Mouse (Mus musculus): ENCODE data around the gene Gm10715. TPM values are rescaled to one million over a fixed set of nuclear protein-coding genes. Genes with fewer than 3 reads are reported as not detected.
A peak's percentile ranks its signal among the peaks of the same experiment; 100 is the strongest.
"Not testable (repeated sequence)": the region's sequence is repeated elsewhere in the genome, so short reads cannot be mapped to it uniquely, and the experiment has no call there.

Gm10715 gene
- polyA plus RNA-seq (2012; rRNA removed) = not detected in 2 replicates

DNA sequence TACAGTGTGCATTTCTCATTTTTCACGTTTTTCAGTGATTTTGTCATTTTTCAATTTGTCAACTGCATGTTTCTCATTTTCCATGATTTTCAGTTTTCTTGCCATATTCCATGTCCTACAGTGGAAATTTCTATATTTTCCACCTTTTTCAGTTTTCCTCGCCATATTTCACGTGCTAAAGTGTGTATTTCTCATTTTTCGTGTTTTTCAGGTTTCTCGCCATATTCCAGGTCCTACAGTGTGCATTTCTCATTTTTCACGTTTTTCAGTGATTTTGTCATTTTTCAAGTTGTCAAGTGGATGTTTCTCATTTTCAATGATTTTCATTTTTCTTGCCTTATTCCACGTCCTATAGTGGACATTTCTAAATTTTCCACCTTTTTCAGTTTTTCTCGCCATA is at the start of gene Gm10715:
Gm10715 (plus strand) TSS at position 301 of the 400 bp plus-strand sequence.
- 81% methylated on average over 8 of the region's 8 CpGs for WGBS
- DNase-seq (ENCODE audit: low read depth, low spot score) = not testable (repeated sequence)

DNA sequence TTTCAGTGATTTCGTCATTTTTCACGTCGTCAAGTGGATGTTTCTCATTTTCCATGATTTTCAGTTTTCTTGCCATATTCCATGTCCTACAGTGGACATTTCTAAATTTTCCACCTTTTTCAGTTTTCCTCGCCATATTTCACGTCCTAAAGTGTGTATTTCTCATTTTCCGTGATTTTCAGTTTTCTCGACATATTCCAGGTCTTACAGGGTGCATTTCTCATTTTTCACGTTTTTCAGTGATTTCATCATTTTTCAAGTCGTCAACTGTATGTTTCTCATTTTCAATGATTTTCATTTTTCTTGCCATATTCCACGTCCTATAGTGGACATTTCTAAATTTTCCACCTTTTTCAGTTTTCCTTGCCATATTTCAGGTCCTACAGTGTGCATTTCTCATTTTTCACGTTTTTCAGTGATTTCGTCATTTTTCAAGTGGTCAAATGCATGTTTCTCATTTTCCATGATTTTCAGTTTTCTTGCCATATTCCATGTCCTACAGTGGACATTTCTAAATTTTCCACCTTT is 36.2 kb upstream of the Gm10715 start, which contains the start of gene Gm10722:
Gm10722 (plus strand) TSS at position 478 of the 528 bp plus-strand sequence.
- WGBS = 75% methylated on average over 12 of the region's 12 CpGs
- DNase-seq (ENCODE audit: low read depth, low spot score) = peak; percentile 19

DNA sequence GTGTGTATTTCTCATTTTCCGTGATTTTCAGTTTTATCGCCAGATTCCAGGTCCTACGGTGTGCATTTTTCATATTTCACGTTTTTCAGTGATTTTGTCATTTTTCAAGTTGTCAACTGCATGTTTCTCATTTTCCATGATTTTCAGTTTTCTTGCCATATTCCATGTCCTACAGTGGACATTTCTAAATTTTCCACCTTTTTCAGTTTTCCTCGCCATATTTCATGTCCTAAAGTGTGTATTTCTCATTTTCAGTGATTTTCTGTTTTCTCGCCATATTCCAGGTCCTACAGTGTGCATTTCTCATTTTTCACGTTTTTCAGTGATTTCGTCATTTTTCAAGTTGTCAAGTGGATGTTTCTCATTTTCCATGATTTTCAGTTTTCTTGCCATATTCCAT is 35.7 kb upstream of the Gm10715 start:
- not testable (repeated sequence) for DNase-seq (ENCODE audit: low read depth, low spot score)
- WGBS = 66% methylated on average over 8 of the region's 8 CpGs

DNA sequence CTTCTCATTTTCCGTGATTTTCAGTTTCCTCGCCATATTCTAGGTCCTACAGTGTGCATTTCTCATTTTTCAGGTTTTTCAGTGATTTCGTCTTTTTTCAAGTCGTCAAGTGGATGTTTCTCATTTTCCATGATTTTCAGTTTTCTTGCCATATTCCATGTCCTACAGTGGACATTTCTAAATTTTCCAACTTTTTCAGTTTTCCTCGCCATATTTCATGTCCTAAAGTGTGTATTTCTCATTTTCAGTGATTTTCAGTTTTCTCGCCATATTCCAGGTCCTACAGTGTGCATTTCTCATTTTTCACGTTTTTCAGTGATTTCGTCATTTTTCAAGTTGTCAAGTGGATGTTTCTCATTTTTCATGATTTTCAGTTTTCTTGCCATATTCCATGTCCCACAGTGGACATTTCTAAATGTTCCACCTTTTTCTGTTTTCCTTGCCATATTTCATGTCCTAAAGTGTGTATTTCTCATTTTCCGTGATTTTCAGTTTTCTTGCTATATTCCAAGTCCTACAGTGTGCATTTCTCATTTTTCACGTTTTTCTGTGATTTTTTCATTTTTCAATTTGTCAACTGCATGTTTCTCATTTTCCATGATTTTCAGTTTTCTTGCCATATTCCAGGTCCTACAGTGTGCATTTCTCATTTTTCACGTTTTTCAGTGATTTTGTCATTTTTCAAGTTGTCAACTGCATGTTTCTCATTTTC is 34.6 kb upstream of the Gm10715 start:
- peak; percentile 1 for DNase-seq (ENCODE audit: low read depth, low spot score)

DNA sequence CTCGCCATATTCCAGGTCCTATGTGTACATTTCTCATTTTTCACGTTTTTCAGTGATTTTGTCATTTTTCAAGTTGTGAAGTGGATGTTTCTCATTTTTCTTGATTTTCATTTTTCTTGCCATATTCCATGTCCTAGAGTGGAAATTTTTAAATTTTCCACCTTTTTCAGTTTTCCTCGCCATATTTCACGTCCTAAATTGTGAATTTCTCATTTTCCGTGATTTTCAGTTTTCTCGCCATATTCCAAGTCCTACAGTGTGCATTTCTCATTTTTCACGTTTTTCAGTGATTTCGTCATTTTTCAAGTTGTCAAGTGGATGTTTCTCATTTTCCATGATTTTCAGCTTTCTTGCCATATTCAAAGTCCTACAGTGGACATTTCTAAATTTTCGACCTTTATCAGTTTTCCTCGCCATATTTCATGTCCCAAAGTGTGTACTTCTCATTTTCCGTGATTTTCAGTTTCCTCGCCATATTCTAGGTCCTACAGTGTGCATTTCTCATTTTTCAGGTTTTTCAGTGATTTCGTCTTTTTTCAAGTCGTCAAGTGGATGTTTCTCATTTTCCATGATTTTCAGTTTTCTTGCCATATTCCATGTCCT is 33.8 kb upstream of the Gm10715 start, which contains the start of gene Gm11168:
Gm11168 (plus strand) TSS at position 553 of the 603 bp plus-strand sequence.
- DNase-seq (ENCODE audit: low read depth, low spot score) = not testable (repeated sequence)
- 76% methylated on average over 6 of the region's 14 CpGs for WGBS

More for the DNA sequence above, 34.6 kb upstream of the Gm10715 start:
- 68% methylated on average over 9 of the region's 11 CpGs for WGBS

DNA sequence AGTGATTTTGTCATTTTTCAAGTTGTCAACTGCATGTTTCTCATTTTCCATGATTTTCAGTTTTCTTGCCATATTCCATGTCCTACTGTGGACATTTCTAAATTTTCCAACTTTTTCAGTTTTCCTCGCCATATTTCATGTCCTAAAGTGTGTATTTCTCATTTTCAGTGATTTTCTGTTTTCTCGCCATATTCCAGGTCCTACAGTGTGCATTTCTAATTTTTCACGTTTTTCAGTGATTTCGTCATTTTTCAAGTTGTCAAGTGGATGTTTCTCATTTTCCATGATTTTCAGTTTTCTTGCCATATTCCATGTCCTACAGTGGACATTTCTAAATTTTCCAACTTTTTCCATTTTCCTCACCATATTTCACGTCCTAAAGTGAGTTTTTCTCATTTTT is 30.5 kb upstream of the Gm10715 start:
- 85% methylated on average over 1 of the region's 5 CpGs for WGBS

DNA sequence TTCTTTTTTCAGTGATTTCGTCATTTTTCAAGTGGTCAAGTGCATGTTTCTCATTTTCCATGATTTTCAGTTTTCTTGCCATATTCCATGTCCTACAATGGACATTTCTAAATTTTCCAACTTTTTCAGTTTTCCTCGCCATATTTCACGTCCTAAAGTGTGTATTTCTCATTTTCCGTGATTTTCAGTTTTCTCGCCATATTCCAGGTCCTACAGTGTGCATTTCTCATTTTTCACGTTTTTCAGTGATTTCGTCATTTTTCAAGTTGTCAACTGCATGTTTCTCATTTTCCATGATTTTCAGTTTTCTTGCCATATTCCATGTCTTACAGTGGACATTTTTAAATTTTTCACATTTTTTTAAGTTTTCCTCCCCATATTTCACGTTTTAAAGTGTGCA is 30.0 kb upstream of the Gm10715 start:
- not testable (repeated sequence) for DNase-seq (ENCODE audit: low read depth, low spot score)
- WGBS = 73% methylated on average over 8 of the region's 8 CpGs

More for the DNA sequence above, 30.5 kb upstream of the Gm10715 start:
- DNase-seq (ENCODE audit: low read depth, low spot score) = not testable (repeated sequence)

DNA sequence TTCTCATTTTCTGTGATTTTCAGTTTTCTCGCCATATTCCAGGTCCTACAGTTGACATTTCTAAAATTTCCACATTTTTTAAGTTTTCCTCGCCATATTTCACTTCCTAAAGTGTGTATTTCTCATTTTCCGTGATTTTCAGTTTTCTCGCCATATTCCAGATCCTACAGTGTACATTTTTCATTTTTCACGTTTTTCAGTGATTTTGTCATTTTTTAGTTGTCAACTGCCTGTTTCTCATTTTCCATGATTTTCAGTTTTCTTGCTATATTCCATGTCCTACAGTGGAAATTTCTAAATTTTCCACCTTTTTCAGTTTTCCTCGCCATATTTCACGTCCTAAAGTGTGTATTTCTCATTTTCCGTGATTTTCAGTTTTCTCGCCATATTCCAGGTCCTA is 29.4 kb upstream of the Gm10715 start:
- WGBS = 81% methylated on average over 8 of the region's 9 CpGs
- DNase-seq (ENCODE audit: low read depth, low spot score) = peak; percentile 1

DNA sequence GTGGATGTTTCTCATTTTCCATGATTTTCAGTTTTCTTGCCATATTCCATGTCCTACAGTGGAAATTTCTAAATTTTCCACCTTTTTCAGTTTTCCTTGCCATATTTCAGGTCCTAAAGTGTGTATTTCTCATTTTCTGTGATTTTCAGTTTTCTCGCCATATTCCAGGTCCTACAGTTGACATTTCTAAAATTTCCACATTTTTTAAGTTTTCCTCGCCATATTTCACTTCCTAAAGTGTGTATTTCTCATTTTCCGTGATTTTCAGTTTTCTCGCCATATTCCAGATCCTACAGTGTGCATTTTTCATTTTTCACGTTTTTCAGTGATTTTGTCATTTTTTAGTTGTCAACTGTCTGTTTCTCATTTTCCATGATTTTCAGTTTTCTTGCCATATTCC is 27.3 kb upstream of the Gm10715 start:
- DNase-seq (ENCODE audit: low read depth, low spot score) = not testable (repeated sequence)
- WGBS = no CpG with 5 or more reads among the region's 5 CpGs

DNA sequence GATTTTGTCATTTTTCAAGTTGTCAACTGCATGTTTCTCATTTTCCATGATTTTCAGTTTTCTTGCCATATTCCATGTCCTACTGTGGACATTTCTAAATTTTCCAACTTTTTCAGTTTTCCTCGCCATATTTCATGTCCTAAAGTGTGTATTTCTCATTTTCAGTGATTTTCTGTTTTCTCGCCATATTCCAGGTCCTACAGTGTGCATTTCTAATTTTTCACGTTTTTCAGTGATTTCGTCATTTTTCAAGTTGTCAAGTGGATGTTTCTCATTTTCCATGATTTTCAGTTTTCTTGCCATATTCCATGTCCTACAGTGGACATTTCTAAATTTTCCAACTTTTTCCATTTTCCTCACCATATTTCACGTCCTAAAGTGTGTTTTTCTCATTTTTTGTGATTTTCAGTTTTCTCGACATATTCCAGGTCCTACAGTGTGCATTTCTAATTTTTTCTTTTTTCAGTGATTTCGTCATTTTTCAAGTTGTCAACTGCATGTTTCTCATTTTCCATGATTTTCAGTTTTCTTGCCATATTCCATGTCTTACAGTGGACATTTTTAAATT is 24.5 kb upstream of the Gm10715 start:
- WGBS = 81% methylated on average over 3 of the region's 7 CpGs
- DNase-seq (ENCODE audit: low read depth, low spot score) = not testable (repeated sequence)

DNA sequence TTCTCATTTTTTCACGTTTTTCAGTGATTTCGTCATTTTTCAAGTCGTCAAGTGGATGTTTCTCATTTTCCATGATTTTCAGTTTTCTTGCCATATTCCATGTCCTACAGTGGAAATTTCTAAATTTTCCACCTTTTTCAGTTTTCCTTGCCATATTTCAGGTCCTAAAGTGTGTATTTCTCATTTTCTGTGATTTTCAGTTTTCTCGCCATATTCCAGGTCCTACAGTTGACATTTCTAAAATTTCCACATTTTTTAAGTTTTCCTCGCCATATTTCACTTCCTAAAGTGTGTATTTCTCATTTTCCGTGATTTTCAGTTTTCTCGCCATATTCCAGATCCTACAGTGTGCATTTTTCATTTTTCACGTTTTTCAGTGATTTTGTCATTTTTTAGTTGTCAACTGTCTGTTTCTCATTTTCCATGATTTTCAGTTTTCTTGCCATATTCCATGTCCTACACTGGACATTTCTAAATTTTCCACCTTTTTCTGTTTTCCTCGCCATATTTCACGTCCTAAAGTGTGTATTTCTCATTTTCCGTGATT is 23.9 kb upstream of the Gm10715 start, which contains the start of gene Gm10721:
Gm10721 (plus strand) TSS at position 408 of the 547 bp plus-strand sequence.
- no CpG with 5 or more reads among the region's 11 CpGs for WGBS
- not testable (repeated sequence) for DNase-seq (ENCODE audit: low read depth, low spot score)

DNA sequence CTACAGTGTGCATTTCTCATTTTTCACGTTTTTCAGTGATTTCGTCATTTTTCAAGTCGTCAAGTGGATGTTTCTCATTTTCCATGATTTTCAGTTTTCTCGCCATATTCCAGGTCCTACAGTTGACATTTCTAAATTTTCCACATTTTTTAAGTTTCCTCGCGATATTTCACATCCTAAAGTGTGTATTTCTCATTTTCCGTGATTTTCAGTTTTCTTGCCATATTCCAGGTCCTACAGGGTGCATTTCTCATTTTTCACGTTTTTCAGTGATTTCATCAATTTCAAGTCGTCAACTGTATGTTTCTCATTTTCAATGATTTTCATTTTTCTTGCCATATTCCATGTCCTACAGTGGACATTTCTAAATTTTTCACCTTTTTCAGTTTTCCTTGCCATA is 21.3 kb upstream of the Gm10715 start, which contains the start of gene Gm10720:
Gm10720 (plus strand) TSS at position 301 of the 400 bp plus-strand sequence.
- DNase-seq (ENCODE audit: low read depth, low spot score) = not testable (repeated sequence)
- WGBS = 72% methylated on average over 5 of the region's 9 CpGs

DNA sequence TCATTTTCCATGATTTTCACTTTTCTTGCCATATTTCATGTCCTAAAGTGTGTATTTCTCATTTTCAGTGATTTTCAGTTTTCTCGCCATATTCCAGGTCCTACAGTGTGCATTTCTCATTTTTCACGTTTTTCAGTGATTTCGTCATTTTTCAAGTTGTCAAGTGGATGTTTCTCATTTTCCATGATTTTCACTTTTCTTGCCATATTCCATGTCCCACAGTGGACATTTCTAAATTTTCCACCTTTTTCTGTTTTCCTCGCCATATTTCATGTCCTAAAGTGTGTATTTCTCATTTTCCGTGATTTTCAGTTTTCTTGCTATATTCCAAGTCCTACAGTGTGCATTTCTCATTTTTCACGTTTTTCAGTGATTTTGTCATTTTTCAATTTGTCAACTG is 20.8 kb upstream of the Gm10715 start:
- not testable (repeated sequence) for DNase-seq (ENCODE audit: low read depth, low spot score)
- WGBS = 84% methylated on average over 6 of the region's 6 CpGs

DNA sequence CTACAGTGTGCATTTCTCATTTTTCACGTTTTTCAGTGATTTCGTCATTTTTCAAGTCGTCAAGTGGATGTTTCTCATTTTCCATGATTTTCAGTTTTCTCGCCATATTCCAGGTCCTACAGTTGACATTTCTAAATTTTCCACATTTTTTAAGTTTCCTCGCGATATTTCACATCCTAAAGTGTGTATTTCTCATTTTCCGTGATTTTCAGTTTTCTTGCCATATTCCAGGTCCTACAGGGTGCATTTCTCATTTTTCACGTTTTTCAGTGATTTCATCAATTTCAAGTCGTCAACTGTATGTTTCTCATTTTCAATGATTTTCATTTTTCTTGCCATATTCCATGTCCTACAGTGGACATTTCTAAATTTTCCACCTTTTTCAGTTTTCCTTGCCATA is 19.6 kb upstream of the Gm10715 start, which contains the start of gene Gm10719:
Gm10719 (plus strand) TSS at position 301 of the 400 bp plus-strand sequence.
- WGBS = 71% methylated on average over 1 of the region's 9 CpGs
- DNase-seq (ENCODE audit: low read depth, low spot score) = not testable (repeated sequence)

DNA sequence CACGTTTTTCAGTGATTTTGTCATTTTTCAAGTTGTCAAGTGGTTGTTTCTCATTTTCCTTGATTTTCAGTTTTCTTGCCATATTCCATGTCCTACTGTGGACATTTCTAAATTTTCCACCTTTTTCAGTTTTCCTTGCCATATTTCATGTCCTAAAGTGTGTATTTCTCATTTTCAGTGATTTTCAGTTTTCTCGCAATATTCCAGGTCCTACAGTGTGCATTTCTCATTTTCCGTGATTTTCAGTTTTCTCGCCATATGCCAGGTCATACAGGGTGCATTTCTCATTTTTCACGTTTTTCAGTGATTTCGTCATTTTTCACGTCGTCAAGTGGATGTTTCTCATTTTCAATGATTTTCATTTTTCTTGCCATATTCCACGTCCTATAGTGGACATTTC is 17.7 kb upstream of the Gm10715 start:
- WGBS = 61% methylated on average over 9 of the region's 9 CpGs
- DNase-seq (ENCODE audit: low read depth, low spot score) = not testable (repeated sequence)

DNA sequence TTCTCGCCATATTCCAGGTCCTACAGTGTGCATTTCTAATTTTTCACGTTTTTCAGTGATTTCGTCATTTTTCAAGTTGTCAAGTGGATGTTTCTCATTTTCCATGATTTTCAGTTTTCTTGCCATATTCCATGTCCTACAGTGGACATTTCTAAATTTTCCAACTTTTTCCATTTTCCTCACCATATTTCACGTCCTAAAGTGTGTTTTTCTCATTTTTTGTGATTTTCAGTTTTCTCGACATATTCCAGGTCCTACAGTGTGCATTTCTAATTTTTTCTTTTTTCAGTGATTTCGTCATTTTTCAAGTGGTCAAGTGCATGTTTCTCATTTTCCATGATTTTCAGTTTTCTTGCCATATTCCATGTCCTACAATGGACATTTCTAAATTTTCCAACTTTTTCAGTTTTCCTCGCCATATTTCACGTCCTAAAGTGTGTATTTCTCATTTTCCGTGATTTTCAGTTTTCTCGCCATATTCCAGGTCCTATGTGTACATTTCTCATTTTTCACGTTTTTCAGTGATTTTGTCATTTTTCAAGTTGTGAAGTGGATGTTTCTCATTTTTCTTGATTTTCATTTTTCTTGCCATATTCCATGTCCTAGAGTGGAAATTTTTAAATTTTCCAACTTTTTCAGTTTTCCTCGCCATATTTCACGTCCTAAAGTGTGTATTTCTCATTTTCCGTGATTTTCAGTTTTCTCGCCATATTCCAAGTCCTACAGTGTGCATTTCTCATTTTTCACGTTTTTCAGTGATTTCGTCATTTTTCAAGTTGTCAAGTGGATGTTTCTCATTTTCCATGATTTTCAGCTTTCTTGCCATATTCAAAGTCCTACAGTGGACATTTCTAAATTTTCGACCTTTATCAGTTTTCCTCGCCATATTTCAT is 16.6 kb upstream of the Gm10715 start:
- 81% methylated on average over 17 of the region's 19 CpGs for WGBS
- DNase-seq (ENCODE audit: low read depth, low spot score) = not testable (repeated sequence)

DNA sequence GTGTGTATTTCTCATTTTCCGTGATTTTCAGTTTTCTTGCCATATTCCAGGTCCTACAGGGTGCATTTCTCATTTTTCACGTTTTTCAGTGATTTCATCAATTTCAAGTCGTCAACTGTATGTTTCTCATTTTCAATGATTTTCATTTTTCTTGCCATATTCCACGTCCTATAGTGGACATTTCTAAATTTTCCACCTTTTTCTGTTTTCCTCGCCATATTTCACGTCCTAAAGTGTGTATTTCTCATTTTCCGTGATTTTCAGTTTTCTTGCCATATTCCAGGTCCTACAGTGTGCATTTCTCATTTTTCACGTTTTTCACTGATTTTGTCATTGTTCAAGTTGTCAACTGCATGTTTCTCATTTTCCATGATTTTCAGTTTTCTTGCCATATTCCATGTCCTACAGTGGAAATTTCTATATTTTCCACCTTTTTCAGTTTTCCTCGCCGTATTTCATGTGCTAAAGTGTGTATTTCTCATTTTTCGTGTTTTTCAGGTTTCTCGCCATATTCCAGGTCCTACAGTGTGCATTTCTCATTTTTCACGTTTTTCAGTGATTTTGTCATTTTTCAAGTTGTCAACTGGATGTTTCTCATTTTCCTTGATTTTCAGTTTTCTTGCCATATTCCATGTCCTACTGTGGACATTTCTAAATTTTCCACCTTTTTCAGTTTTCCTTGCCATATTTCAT is 14.2 kb upstream of the Gm10715 start:
- 76% methylated on average over 11 of the region's 13 CpGs for WGBS
- not testable (repeated sequence) for DNase-seq (ENCODE audit: low read depth, low spot score)

DNA sequence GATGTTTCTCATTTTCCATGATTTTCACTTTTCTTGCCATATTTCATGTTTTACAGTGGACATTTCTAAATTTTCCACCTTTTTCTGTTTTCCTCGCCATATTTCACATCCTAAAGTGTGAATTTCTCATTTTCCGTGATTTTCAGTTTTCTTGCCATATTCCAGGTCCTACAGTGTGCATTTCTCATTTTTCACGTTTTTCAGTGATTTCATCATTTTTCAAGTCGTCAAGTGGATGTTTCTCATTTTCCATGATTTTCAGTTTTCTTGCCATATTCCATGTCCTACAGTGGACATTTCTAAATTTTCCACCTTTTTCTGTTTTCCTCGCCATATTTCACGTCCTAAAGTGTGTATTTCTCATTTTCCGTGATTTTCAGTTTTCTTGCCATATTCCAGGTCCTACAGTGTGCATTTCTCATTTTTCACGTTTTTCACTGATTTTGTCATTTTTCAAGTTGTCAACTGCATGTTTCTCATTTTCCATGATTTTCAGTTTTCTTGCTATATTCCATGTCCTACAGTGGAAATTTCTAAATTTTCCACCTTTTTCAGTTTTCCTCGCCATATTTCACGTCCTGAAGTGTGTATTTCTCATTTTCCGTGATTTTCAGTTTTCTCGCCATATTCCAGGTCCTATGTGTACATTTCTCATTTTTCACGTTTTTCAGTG is 13.2 kb upstream of the Gm10715 start, which contains the start of gene Gm10718:
Gm10718 (plus strand) TSS at position 236 of the 673 bp plus-strand sequence.
- WGBS = 76% methylated on average over 12 of the region's 13 CpGs
- DNase-seq (ENCODE audit: low read depth, low spot score) = not testable (repeated sequence)
